Mouse (Mus musculus): ENCODE measurements around the gene Vmn2r23. TPM values are rescaled to one million over a fixed set of nuclear protein-coding genes. Genes with fewer than 3 reads are reported as not detected.
"Not testable (repeated sequence)": the region's sequence is repeated elsewhere in the genome, so short reads cannot be mapped to it uniquely, and the experiment has no call there.

Vmn2r23 gene
- not detected in 2 replicates for polyA plus RNA-seq (2016; fragmentation: Nextera tagmentation; extraction: Ambion mirVana)

DNA sequence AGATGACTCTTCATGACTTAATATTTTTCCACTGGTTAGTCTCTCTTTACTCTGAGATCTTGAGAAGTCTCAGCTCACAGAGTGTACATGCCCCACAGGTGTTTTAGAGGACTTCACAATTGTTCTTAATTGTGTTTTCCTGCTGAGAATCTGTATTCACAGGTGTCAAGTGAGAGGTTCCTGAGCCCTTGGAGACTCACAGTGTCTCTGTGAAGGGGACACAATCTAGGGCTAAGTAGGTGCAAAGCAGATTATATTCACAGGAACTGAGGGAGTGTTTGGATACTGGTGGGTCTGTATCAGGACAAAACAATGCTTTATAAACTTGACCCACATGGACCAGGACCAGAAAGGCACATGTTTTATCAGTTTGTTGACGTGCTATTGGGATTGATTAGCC, at the start of gene Vmn2r23:
Gene Vmn2r23 (plus strand): TSS at position 301 of the 400 bp plus-strand sequence.
- no peaks in the 10 kb centered on the region for H3K27me3 ChIP-seq (ENCODE audit: low read depth, poor library complexity, severe bottlenecking)
- no peak within 1 kb of the TSS for H3K27ac ChIP-seq (replicated peaks)
- H3K4me3 ChIP-seq, result no peak within 1 kb of the TSS
- H3K4me1 ChIP-seq, result peaks cover 4% of the 10 kb centered on the region; the same call in 1 of the 2 replicates
- WGBS, result 61% methylated on average over 1 of the region's 1 CpGs
- no peak for DNase-seq (ENCODE audit: low spot score)
- H3K9me3 ChIP-seq (replicated peaks), result no peaks in the 10 kb centered on the region
- H3K36me3 ChIP-seq, result no peaks in the 10 kb centered on the region

DNA sequence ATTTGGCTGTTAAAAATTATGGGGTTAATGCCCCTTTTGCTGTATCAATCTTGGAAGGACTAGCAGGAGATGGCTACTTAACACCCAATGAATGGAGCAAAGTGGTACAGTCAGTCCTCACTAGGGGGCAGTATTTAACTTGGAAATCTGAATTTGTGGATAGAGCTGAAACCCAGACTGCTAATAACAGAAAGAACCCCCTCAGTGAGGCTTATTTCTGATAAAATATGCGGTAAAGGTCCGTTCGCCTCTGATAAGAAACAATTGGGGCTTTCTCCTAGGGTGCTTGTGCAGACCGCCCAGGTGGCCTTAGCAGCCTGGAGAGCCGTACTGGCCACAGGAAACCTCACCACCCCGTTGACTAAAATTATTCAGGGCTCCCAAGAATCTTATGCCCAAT, 45.4 kb upstream of the Vmn2r23 start:
- Histone ChIP-seq H3K27me3 (ENCODE audit: low read depth, poor library complexity, severe bottlenecking) (no peaks in the 10 kb centered on the region), H3K27ac (replicated peaks) (no peak overlapping the region), H3K36me3 (no peaks in the 10 kb centered on the region), H3K4me1 (no peaks in the 10 kb centered on the region), H3K4me3 (no peak overlapping the region), H3K9me3 (replicated peaks) (no peaks in the 10 kb centered on the region)
- no peak for DNase-seq (ENCODE audit: low spot score)
- 58% methylated on average over 6 of the region's 6 CpGs for WGBS

DNA sequence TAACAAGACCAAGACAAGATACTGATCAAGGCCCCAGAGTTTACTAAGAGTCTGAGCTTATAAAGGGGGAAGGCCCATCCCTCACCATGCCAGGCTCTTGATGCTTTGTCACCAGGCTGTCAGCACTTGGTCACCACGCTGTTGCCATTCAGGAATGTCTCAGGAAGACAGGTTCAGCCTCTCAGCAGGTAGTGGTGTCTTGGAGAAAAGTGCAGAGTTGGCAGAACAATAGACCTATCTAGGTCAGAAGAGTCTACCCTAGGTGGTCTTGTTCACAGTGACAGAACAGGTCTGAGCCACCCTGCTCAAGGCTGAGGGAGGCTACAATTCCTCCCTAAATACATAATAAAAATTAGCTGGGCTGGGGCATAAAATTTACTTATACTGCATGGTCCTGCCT, 5.8 kb upstream of the Vmn2r23 start:
- not testable (repeated sequence) for H3K9me3 ChIP-seq (replicated peaks); H3K27ac ChIP-seq (replicated peaks); H3K4me3 ChIP-seq; H3K27me3 ChIP-seq (ENCODE audit: low read depth, poor library complexity, severe bottlenecking); H3K36me3 ChIP-seq; DNase-seq (ENCODE audit: low spot score)
- 4% methylated on average over 1 of the region's 1 CpGs for WGBS
- H3K4me1 ChIP-seq, result peaks cover 12% of the 10 kb centered on the region; the same call in 1 of the 2 replicates

DNA sequence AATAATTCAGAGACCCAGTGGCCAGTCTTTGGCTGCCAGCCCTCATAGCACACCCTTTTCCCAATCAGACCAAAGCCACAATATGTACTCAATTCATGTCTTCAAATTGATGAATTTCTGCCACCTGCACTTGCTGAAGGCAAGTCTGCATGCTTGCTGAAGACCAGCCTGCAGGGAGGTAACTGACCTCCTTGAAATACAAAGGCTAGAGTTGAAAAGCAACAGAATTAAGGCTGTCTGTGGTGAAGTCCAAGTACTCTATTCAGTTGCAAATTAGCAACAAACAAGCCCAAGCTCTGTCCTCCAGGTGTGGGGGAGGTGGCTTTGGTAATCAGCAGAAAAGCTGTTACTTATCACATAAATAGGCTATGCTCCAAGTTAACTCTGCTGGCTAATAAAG, 5.3 kb upstream of the Vmn2r23 start:
- H3K27me3 ChIP-seq (ENCODE audit: low read depth, poor library complexity, severe bottlenecking), result no peaks in the 10 kb centered on the region
- DNase-seq (ENCODE audit: low spot score), result no peak

DNA sequence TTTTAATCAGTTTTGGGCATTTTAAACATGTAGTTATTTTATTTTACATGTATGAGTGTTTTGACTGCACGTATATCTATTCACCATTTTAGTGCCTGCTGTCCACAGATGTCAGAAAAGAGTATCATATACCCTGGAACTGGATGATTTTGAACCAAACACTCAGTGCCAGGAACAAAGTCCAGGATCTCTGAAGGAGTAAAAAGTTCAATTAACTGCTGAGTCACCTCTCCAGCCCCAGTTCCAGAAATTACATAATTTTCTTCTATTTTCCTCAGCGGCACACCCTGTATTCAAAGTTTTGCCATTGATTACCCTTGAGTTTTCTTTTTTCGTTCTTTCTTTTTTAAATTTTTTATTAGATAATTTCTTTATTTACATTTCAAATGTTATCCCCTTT, 67.6 kb downstream of the Vmn2r23 start:
- Histone ChIP-seq H3K36me3 (no peaks in the 10 kb centered on the region), H3K27me3 (ENCODE audit: low read depth, poor library complexity, severe bottlenecking) (no peaks in the 10 kb centered on the region), H3K27ac (replicated peaks) (no peak overlapping the region), H3K4me3 (no peak overlapping the region), H3K9me3 (replicated peaks) (no peaks in the 10 kb centered on the region), H3K4me1 (no peaks in the 10 kb centered on the region)
- WGBS, result 89% methylated on average over 3 of the region's 3 CpGs
- DNase-seq (ENCODE audit: low spot score), result no peak

More for the DNA sequence above, 5.3 kb upstream of the Vmn2r23 start:
- Histone ChIP-seq H3K27ac (replicated peaks) (no peak overlapping the region), H3K9me3 (replicated peaks) (no peaks in the 10 kb centered on the region), H3K4me1 (peaks cover 12% of the 10 kb centered on the region; the same call in 1 of the 2 replicates), H3K36me3 (no peaks in the 10 kb centered on the region), H3K4me3 (no peak overlapping the region)

DNA sequence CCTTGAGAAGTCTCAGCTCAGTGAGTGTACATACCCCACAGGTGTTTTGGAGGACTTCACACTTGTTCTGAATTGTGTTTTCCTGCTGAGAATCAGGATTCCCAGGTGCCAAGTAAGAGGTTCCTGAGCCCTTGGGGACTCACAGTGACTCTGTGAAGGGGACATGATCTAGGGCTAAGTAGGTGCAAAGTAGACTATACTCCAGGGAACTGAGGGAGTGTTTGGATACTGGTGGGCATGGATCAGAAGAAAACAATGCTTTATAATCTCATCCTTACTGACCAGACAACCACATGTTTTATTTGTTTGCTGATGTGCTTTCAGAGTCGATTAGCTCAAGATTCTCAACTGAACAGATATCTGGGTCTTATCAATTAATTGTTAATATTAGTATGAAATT, 76.1 kb downstream of the Vmn2r23 start, which contains the start of gene Vmn2r24:
Gene Vmn2r24 (plus strand): TSS at position 301 of the 400 bp plus-strand sequence.
- 76% methylated on average over 1 of the region's 1 CpGs for WGBS
- no peaks in the 10 kb centered on the region for H3K36me3 ChIP-seq
- no peak for DNase-seq (ENCODE audit: low spot score)
- no peaks in the 10 kb centered on the region for H3K4me1 ChIP-seq
- H3K9me3 ChIP-seq (replicated peaks), result no peaks in the 10 kb centered on the region
- H3K4me3 ChIP-seq, result no peak within 1 kb of the TSS
- H3K27ac ChIP-seq (replicated peaks), result no peak within 1 kb of the TSS
- H3K27me3 ChIP-seq (ENCODE audit: low read depth, poor library complexity, severe bottlenecking), result no peaks in the 10 kb centered on the region

DNA sequence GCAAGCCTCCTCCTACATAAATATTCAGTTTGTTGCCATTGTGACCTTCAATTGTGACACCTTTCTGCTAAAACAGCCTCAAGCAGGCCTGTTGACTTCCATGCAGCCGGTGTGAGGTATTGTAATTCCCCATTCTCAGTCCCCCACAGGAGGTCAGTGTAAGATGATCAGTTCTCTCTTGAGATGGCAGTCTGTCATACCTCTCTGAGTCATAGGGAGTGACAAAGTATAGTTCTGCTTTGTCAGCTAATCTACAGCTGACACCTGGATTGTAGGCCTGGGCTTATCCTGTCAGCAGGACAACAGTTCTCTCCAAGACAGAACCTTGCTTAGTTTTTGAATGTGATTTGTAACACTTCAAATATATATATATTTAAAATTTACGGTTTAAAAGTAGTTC, 82.4 kb downstream of the Vmn2r23 start:
- Histone ChIP-seq H3K4me3 (no peak overlapping the region), H3K27ac (replicated peaks) (no peak overlapping the region), H3K9me3 (replicated peaks) (no peaks in the 10 kb centered on the region), H3K27me3 (ENCODE audit: low read depth, poor library complexity, severe bottlenecking) (no peaks in the 10 kb centered on the region), H3K36me3 (no peaks in the 10 kb centered on the region), H3K4me1 (no peaks in the 10 kb centered on the region)
- WGBS, result 73% methylated on average over 2 of the region's 2 CpGs
- no peak for DNase-seq (ENCODE audit: low spot score)

DNA sequence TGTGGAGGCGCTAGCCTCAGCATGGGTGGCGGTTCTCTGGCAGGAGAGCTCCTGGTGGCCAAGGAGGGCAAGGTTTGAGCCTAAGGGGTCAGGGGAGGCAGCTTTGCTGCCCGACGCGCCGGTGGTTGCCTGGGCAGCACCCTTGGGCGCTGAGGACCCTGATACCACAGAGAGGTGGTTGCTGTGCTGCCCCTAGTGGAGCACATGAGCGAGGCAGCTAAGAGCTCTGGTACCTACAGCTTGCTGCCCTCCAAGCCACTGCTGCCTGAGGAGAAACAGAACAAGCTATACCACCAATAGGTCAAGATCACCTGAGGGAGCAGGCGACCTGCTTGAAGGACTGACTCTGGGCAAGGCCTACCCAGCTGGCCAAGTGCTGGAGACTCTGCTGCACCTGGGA, 91.3 kb downstream of the Vmn2r23 start:
- H3K4me3 ChIP-seq, result no peak overlapping the region
- H3K27me3 ChIP-seq (ENCODE audit: low read depth, poor library complexity, severe bottlenecking), result no peaks in the 10 kb centered on the region
- no peak overlapping the region for H3K27ac ChIP-seq (replicated peaks)
- H3K4me1 ChIP-seq, result no peaks in the 10 kb centered on the region
- DNase-seq (ENCODE audit: low spot score), result no peak
- WGBS, result 34% methylated on average over 9 of the region's 9 CpGs
- H3K9me3 ChIP-seq (replicated peaks), result no peaks in the 10 kb centered on the region
- no peaks in the 10 kb centered on the region for H3K36me3 ChIP-seq

Other genes starting within 250 kb of the Vmn2r23 start
- gene Vmn2r21, start 169.3 kb upstream of the Vmn2r23 start, polyA plus RNA-seq (2016; fragmentation: Nextera tagmentation; extraction: Ambion mirVana), result not detected in 2 replicates
- gene Vmn2r22, start 51.9 kb upstream of the Vmn2r23 start, polyA plus RNA-seq (2016; fragmentation: Nextera tagmentation; extraction: Ambion mirVana), result not detected in 2 replicates
- gene Vmn2r24, start 76.2 kb downstream of the Vmn2r23 start, polyA plus RNA-seq (2016; fragmentation: Nextera tagmentation; extraction: Ambion mirVana), result not detected in 2 replicates
- gene Vmn2r25, start 150.8 kb downstream of the Vmn2r23 start, polyA plus RNA-seq (2016; fragmentation: Nextera tagmentation; extraction: Ambion mirVana), result not detected in 2 replicates

All from midbrain, embryonic 10.5 days (tissue).